Mouse (Mus musculus): ENCODE data around the gene Fam205a2. TPM values are rescaled to one million over a fixed set of nuclear protein-coding genes. Genes with fewer than 3 reads are reported as not detected.

The Fam205a2 gene
- total RNA-seq (2023) = not detected

GRCm38 (mm10) chr4:42528075-42528474, at the start of gene Fam205a2:
TSS of gene Fam205a2 (minus strand) at chr4:42528175.

Other genes starting within 250 kb of the Fam205a2 start
- not detected for gene Gm21953, start 233.9 kb downstream of the Fam205a2 start, total RNA-seq (2023)
- not detected for gene Fam205a3, start 209.8 kb downstream of the Fam205a2 start, total RNA-seq (2023)
- gene Gm21586, start 88.8 kb downstream of the Fam205a2 start, total RNA-seq (2023) = not detected
- gene Gm2163, start 61.4 kb downstream of the Fam205a2 start, total RNA-seq (2023) = not detected
- gene Gm10591, start 84.0 kb upstream of the Fam205a2 start, total RNA-seq (2023) = not detected
- 1 to 10 TPM in 1 of 2 experiments, not detected in 1; 1.6 TPM for gene Gm2564, start 101.5 kb upstream of the Fam205a2 start, total RNA-seq (2023)
- gene Ccl27b, start 127.1 kb upstream of the Fam205a2 start, total RNA-seq (2023) = not detected
- not detected for gene Il11ra2, start 133.7 kb upstream of the Fam205a2 start, total RNA-seq (2023)
- gene 4930578G10Rik, start 207.4 kb upstream of the Fam205a2 start, total RNA-seq (2023) = not detected
- gene Ccl19, start 228.4 kb upstream of the Fam205a2 start, total RNA-seq (2023) = not detected
- not detected for gene Ccl21a, start 245.8 kb upstream of the Fam205a2 start, total RNA-seq (2023)

Measured in monocyte, adult 59 days (primary cell).